Mouse (Mus musculus): ENCODE measurements around the gene Mak. TPM values are rescaled to one million over a fixed set of nuclear protein-coding genes. Genes with fewer than 3 reads are reported as not detected.

The Mak gene
- total RNA-seq (2021): under 1 TPM; 0.10 to 0.42 TPM
- long read RNA-seq, experiment 1: 0 reads
- long read RNA-seq, experiment 2: 0 reads

- DNase-seq (ENCODE audit: low spot score in 2 of 2): peak; percentile 40 to 43
These were observed at the start of gene Mak for GRCm38 (mm10) chr13:41079421-41079780. Gene Mak (minus strand): TSS chr13:41079706.

- no peak for DNase-seq (ENCODE audit: low spot score in 2 of 2)
These were observed 49.6 kb upstream of the Mak start for GRCm38 (mm10) chr13:41129061-41129460.

GRCm38 (mm10) chr13:41128326-41128725, 48.8 kb upstream of the Mak start:
- no peak for DNase-seq (ENCODE audit: low spot score in 2 of 2)

GRCm38 (mm10) chr13:41123666-41124225, 44.2 kb upstream of the Mak start:
- no peak for DNase-seq (ENCODE audit: low spot score in 2 of 2)

GRCm38 (mm10) chr13:41119152-41119945, 39.8 kb upstream of the Mak start:
- DNase-seq (ENCODE audit: low spot score in 2 of 2): no peak

GRCm38 (mm10) chr13:41113940-41114339, 34.4 kb upstream of the Mak start, which contains the start of gene Sycp2l:
Gene Sycp2l (plus strand): TSS chr13:41114307.
- DNase-seq (ENCODE audit: low spot score in 2 of 2): no peak

GRCm38 (mm10) chr13:41110935-41111334, 31.4 kb upstream of the Mak start, which contains the start of gene Gcm2:
Gene Gcm2 (minus strand): TSS chr13:41111035.
- DNase-seq (ENCODE audit: low spot score in 2 of 2): no peak

GRCm38 (mm10) chr13:41105541-41105940, 26.0 kb upstream of the Mak start:
- no peak for DNase-seq (ENCODE audit: low spot score in 2 of 2)

- DNase-seq (ENCODE audit: low spot score in 2 of 2): no peak
These were observed 24.5 kb upstream of the Mak start for GRCm38 (mm10) chr13:41103841-41104525.

GRCm38 (mm10) chr13:41100031-41100430, 20.5 kb upstream of the Mak start:
- DNase-seq (ENCODE audit: low spot score in 2 of 2): no peak

GRCm38 (mm10) chr13:41098325-41098724, 18.8 kb upstream of the Mak start:
- no peak for DNase-seq (ENCODE audit: low spot score in 2 of 2)

- no peak for DNase-seq (ENCODE audit: low spot score in 2 of 2)
These were observed 18.0 kb upstream of the Mak start for GRCm38 (mm10) chr13:41097324-41098058.

- DNase-seq (ENCODE audit: low spot score in 2 of 2): no peak
These were observed 14.7 kb upstream of the Mak start for GRCm38 (mm10) chr13:41094160-41094559.

GRCm38 (mm10) chr13:41091271-41091670, 11.8 kb upstream of the Mak start:
- no peak for DNase-seq (ENCODE audit: low spot score in 2 of 2)

- no peak for DNase-seq (ENCODE audit: low spot score in 2 of 2)
These were observed 9.2 kb upstream of the Mak start for GRCm38 (mm10) chr13:41088746-41089145.

- DNase-seq (ENCODE audit: low spot score in 2 of 2): no peak
These were observed 5.6 kb upstream of the Mak start for GRCm38 (mm10) chr13:41085140-41085539.

- no peak for DNase-seq (ENCODE audit: low spot score in 2 of 2)
These were observed 5.0 kb upstream of the Mak start for GRCm38 (mm10) chr13:41084521-41084920.

- no peak for DNase-seq (ENCODE audit: low spot score in 2 of 2)
These were observed 1.2 kb upstream of the Mak start for GRCm38 (mm10) chr13:41080700-41081099.

- DNase-seq (ENCODE audit: low spot score in 2 of 2): no peak
These were observed 353 bp upstream of the Mak start for GRCm38 (mm10) chr13:41079859-41080258.

GRCm38 (mm10) chr13:41078690-41079420, 651 bp downstream of the Mak start:
- DNase-seq (ENCODE audit: low spot score in 2 of 2): no peak

- no peak for DNase-seq (ENCODE audit: low spot score in 2 of 2)
These were observed 1.6 kb downstream of the Mak start for GRCm38 (mm10) chr13:41077921-41078320.

Data from adrenal gland, adult 18-20 months (tissue).